Mouse (Mus musculus) bone marrow macrophage, adult 2 months (primary cell): Measurements from ENCODE around the gene Samd4b.
"Not testable (repeated sequence)": the region's sequence is repeated elsewhere in the genome, so short reads cannot be mapped to it uniquely, and the experiment has no call there.

Source experiments
- CTCF ChIP-seq: IDR thresholded peaks from 2 replicates; pipeline ENCODE4 v1.5.1; 2012; ENCODE audit warnings: low read depth, mild to moderate bottlenecking, low read length, moderate library complexity
- POLR2A ChIP-seq: IDR thresholded peaks from 2 replicates; pipeline ENCODE4 v1.6.1; 2012; ENCODE audit warnings: mild to moderate bottlenecking, low read depth, low read length, borderline replicate concordance

- TF ChIP-seq CTCF, POLR2A: not testable (repeated sequence)
These were observed 211.1 kb downstream of the Samd4b start for GRCm38 (mm10) chr7:28386877-28387276.
